Mouse (Mus musculus): ENCODE data around the gene Ryr3. TPM values are rescaled to one million over a fixed set of nuclear protein-coding genes. Genes with fewer than 3 reads are reported as not detected.

Gene Ryr3
- polyA plus RNA-seq, 1 experiment from 2014 or later = 5.5 TPM

DNA sequence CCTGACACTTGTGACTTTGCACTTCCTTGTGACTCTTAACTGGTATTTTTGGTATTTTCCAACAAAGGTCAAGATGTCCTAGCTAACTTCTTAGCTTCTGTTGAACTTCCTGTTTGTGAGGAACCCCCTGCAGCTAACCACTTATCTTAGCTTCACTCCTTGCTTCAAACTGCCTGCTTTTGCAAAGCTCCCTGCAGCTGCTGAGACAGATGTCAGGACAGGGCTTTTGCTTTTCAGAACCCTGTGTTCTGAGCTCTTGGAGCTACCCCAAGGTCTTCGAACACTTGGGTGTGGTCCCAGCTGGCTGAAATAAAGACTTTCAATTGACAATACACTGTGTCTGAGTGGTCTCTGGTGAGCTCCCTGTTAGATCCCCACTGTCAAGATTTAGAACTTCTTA lies 540.2 kb downstream of the Ryr3 start:
- WGBS = 37% methylated on average over 1 of the region's 1 CpGs
- Histone ChIP-seq H3K4me3 (no peak overlapping the region), H3K4me2 (replicated peaks) (no peak overlapping the region), H3K27me3 (no peaks in the 10 kb centered on the region), H3K9me3 (no peaks in the 10 kb centered on the region), H3K4me1 (no peaks in the 10 kb centered on the region), H3K36me3 (no peaks in the 10 kb centered on the region), H3K27ac (replicated peaks) (no peak overlapping the region), H3K9ac (replicated peaks) (no peak overlapping the region)
- ATAC-seq (replicated peaks) = no peak

DNA sequence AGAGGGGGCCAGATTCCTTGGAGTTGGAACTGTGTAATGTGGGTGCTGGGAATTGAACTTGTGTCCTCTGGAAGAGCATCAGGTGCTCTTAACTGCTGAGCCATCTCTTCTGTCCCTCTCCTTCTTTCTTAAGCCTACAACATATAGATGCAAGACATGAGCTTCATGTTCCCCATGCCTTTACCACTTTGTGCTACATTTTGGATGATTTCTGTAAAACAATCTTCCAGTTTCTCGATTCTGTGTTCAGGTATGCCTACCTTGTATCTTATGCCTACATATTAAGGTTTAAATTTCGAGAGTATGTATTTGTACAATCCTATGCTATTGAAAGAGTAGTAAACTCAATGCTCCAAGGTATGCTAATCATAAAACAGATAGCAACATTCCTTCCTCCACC lies 540.7 kb downstream of the Ryr3 start:
- H3K36me3 ChIP-seq = no peaks in the 10 kb centered on the region
- no peak for ATAC-seq (replicated peaks)
- H3K27ac ChIP-seq (replicated peaks) = no peak overlapping the region
- no peak overlapping the region for H3K4me3 ChIP-seq
- H3K9me3 ChIP-seq = no peaks in the 10 kb centered on the region
- no peaks in the 10 kb centered on the region for H3K4me1 ChIP-seq
- WGBS = 79% methylated on average over 2 of the region's 2 CpGs
- no peak overlapping the region for H3K9ac ChIP-seq (replicated peaks)
- no peak overlapping the region for H3K4me2 ChIP-seq (replicated peaks)
- no peaks in the 10 kb centered on the region for H3K27me3 ChIP-seq

DNA sequence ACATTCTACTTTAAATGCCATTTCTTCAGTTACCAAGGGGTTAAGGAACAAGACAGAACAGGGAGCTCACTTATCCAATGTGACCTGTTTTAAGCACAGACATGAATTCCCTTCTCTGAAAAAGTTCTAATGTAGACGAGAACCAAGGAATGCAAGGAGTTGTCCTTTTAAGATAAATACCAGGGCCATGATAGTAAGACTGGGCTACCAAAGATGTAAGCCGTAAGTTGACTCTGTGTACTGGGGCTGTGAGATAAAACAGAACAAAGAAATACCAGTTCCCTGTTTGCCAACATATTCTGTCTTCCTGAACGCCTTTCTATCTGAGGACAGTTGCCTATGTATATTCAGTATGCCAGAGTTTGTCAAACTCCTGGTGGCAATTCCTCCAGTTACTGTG lies 547.4 kb downstream of the Ryr3 start:
- no peaks in the 10 kb centered on the region for H3K4me1 ChIP-seq
- 82% methylated on average over 3 of the region's 3 CpGs for WGBS

DNA sequence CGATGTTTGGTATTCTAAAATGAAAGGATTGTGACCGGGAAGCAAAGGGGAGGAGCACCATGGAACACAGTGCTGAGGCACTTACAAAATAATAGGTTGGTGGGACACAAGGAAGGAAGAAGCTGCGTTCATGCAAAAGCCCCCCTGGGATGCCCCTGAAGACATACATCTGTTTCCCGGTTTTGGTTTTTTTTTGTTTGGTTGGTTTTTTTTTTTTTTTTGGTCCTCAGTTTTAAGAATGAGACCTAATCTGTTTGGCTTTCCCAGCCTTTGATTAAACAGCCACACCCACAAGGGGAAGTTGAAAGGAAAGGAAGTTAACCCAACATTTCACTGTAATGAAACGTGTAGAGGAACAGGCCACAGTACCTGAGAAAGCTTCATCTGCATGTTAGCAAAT lies 560.8 kb downstream of the Ryr3 start:
- H3K4me2 ChIP-seq (replicated peaks) = no peak overlapping the region
- H3K9ac ChIP-seq (replicated peaks) = no peak overlapping the region
- H3K4me3 ChIP-seq = no peak overlapping the region
- no peak overlapping the region for H3K27ac ChIP-seq (replicated peaks)
- no peaks in the 10 kb centered on the region for H3K9me3 ChIP-seq
- H3K27me3 ChIP-seq = no peaks in the 10 kb centered on the region
- no peaks in the 10 kb centered on the region for H3K4me1 ChIP-seq
- no peaks in the 10 kb centered on the region for H3K36me3 ChIP-seq
- no peak for ATAC-seq (replicated peaks)
- WGBS = 69% methylated on average over 5 of the region's 5 CpGs

More for the DNA sequence above, 547.4 kb downstream of the Ryr3 start:
- H3K36me3 ChIP-seq = no peaks in the 10 kb centered on the region
- H3K27me3 ChIP-seq = no peaks in the 10 kb centered on the region
- no peaks in the 10 kb centered on the region for H3K9me3 ChIP-seq
- H3K4me2 ChIP-seq (replicated peaks) = no peak overlapping the region
- H3K27ac ChIP-seq (replicated peaks) = no peak overlapping the region
- no peak overlapping the region for H3K4me3 ChIP-seq
- H3K9ac ChIP-seq (replicated peaks) = no peak overlapping the region
- ATAC-seq (replicated peaks) = no peak

DNA sequence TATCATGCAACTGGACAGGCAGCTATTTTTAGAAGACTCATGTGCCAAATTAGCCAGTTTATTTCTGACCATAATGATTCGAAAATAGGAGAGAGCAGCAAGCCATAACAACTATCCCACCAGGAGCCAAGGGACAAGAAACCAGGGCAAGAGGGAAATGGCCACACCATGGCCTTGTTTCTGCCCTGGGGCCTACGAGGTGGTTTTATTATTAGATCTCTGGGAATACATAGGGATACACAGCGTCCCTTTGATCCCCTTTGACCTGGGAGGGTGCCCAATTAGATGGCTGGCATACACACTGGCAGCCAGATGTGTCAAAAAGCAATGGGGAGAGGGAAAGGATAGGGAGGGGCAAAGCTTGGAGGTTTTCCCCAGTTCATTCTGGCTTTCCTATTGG lies 563.1 kb downstream of the Ryr3 start:
- no peak for ATAC-seq (replicated peaks)
- Histone ChIP-seq H3K4me3 (no peak overlapping the region), H3K4me2 (replicated peaks) (no peak overlapping the region), H3K27me3 (no peaks in the 10 kb centered on the region), H3K9ac (replicated peaks) (no peak overlapping the region), H3K27ac (replicated peaks) (no peak overlapping the region), H3K36me3 (no peaks in the 10 kb centered on the region), H3K4me1 (no peaks in the 10 kb centered on the region), H3K9me3 (no peaks in the 10 kb centered on the region)
- 79% methylated on average over 3 of the region's 3 CpGs for WGBS

DNA sequence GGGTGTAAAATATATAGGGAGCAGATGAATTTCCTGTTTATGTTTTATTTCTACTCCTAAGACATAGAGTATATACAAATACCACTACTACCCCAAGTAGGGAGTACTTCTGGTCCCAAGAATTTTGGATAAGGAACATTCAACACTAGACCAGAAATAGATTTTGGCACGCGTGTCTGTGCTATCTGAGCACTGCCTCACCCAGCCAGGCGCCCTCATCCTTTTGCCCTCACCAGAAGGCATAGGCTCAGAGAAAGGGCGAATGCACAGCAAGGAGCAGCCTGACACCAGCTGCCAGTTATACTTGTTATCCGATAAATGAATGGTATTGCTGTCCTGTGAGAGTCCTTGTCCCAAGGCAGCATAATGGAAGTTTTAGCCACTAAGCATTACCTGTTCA lies 579.7 kb downstream of the Ryr3 start:
- Histone ChIP-seq H3K36me3 (no peaks in the 10 kb centered on the region), H3K9ac (replicated peaks) (no peak overlapping the region), H3K9me3 (no peaks in the 10 kb centered on the region), H3K27me3 (no peaks in the 10 kb centered on the region), H3K4me2 (replicated peaks) (no peak overlapping the region), H3K27ac (replicated peaks) (no peak overlapping the region), H3K4me3 (no peak overlapping the region), H3K4me1 (no peaks in the 10 kb centered on the region)
- ATAC-seq (replicated peaks) = no peak
- WGBS = 92% methylated on average over 5 of the region's 5 CpGs

DNA sequence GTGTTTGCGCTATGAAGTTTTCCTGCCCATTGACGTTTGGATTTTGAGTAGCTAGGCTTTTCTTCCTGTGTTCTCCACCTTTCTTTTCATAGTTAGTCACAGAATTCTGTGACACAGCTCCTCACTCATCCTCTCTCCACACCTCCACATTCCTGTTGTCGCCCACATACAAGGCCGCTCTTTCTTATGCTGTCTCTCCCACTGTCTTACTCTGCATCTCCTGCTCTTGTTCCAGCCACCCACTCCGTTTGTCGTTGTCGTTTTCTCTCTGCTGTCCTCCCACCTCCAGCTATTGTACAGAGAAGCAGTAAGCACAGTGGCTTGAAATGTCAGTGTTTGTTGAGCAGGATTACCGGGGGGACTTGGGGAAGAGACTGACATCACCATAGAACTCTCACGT lies 584.4 kb downstream of the Ryr3 start:
- WGBS = 93% methylated on average over 9 of the region's 9 CpGs
- no peak for ATAC-seq (replicated peaks)
- 0 out of 2 replicates have a peak, but pooled peaks cover 3% of the 10 kb centered on the region for H3K36me3 ChIP-seq
- H3K4me2 ChIP-seq (replicated peaks) = no peak overlapping the region
- no peaks in the 10 kb centered on the region for H3K27me3 ChIP-seq
- H3K4me3 ChIP-seq = no peak overlapping the region
- no peak overlapping the region for H3K9ac ChIP-seq (replicated peaks)
- H3K4me1 ChIP-seq = no peaks in the 10 kb centered on the region
- H3K27ac ChIP-seq (replicated peaks) = no peak overlapping the region
- no peaks in the 10 kb centered on the region for H3K9me3 ChIP-seq

DNA sequence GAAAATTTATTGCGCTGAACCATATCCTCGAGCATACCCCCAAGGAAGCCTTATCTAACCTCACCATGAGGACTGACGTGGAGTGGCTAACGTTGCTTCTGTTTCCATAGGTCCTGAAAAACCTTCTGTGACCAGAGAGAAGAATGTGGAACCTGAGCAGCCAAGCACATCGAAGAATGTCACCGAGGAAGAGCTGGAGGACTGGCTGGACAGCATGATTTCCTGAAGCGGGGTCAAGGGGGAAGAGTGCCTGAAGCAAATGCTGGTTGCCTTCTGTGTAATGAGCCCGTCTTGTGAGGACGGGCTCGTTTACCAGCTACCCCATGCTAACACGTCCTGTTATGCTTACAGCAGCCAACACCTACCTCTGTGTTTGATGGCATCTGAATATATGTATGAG lies 586.2 kb downstream of the Ryr3 start:
- 90% methylated on average over 11 of the region's 11 CpGs for WGBS
- ATAC-seq (replicated peaks) = no peak
- H3K9me3 ChIP-seq = no peaks in the 10 kb centered on the region
- H3K4me2 ChIP-seq (replicated peaks) = no peak overlapping the region
- H3K4me3 ChIP-seq = no peak overlapping the region
- no peak overlapping the region for H3K27ac ChIP-seq (replicated peaks)
- H3K9ac ChIP-seq (replicated peaks) = no peak overlapping the region
- 0 out of 2 replicates have a peak, but pooled peaks cover 3% of the 10 kb centered on the region for H3K36me3 ChIP-seq
- no peaks in the 10 kb centered on the region for H3K27me3 ChIP-seq
- no peaks in the 10 kb centered on the region for H3K4me1 ChIP-seq

DNA sequence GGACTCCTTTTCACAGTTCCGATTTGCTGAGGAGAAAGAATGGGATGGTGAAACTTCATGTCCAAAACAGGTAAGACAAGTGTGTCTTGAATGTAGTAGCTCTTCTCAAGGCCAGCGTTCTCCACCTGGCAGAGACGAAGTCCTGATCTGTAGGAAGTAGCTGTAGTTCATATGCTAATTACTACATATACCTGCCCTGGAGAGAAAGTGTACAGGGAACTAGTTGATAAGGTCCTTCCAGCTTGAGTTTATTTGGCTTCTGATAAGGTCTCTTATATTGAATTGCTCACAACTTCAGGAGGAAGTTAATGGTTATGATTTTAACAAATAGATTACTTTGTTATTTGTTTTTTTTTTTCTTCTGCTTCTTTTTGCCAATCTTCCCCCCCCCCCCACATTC lies 591.7 kb downstream of the Ryr3 start:
- ATAC-seq (replicated peaks) = no peak
- Histone ChIP-seq H3K4me3 (no peak overlapping the region), H3K36me3 (no peaks in the 10 kb centered on the region), H3K27me3 (no peaks in the 10 kb centered on the region), H3K4me1 (no peaks in the 10 kb centered on the region), H3K4me2 (replicated peaks) (no peak overlapping the region), H3K9me3 (no peaks in the 10 kb centered on the region), H3K27ac (replicated peaks) (no peak overlapping the region), H3K9ac (replicated peaks) (no peak overlapping the region)
- WGBS = 87% methylated on average over 3 of the region's 3 CpGs

DNA sequence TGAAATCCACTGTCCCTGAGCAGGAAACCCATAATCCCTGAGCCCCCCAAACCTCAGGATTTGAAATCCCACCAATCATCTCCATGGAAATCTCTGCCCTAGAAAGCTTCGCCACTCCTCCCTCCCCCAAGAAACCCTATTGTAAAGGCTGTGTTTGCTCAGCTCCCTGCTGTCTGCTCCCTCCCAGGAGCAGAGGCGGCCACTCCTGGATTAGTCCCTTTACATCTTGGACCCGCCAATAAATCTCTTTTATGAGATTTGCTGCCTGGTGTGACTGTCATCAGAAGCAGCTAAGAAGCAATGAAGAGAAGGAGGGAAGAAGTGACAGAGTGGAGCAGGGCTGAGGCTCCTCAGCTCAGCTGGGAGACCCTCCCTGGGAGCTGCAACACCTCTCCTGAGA lies 599.7 kb downstream of the Ryr3 start:
- no peak overlapping the region for H3K9ac ChIP-seq (replicated peaks)
- no peaks in the 10 kb centered on the region for H3K9me3 ChIP-seq
- 16% methylated on average over 3 of the region's 3 CpGs for WGBS
- H3K4me1 ChIP-seq = no peaks in the 10 kb centered on the region
- ATAC-seq (replicated peaks) = no peak
- no peak overlapping the region for H3K27ac ChIP-seq (replicated peaks)
- H3K36me3 ChIP-seq = no peaks in the 10 kb centered on the region
- no peak overlapping the region for H3K4me2 ChIP-seq (replicated peaks)
- H3K27me3 ChIP-seq = no peaks in the 10 kb centered on the region
- no peak overlapping the region for H3K4me3 ChIP-seq

DNA sequence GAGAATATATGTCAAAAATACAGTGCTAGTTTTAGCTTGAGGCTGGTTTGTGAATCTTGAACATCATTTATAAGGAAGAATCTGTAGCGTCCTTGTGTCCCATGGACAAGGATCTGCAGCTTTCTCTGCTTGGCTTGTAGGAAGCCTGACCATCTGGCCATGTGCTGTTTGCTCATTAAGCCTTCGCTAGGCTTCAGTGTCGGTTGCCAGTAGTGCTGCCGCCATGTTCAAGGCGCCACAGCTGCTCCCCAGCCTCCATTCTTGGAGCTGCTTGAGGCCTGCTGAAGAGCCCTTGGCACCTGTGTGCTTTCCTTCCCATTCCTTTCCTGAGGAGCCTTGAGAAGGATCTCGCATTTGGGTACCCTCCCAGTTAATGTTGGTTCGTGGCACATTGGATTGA lies 602.5 kb downstream of the Ryr3 start:
- WGBS = 76% methylated on average over 7 of the region's 7 CpGs
- Histone ChIP-seq H3K4me3 (no peak overlapping the region), H3K27ac (replicated peaks) (no peak overlapping the region), H3K9ac (replicated peaks) (no peak overlapping the region), H3K4me2 (replicated peaks) (no peak overlapping the region), H3K9me3 (no peaks in the 10 kb centered on the region), H3K27me3 (no peaks in the 10 kb centered on the region), H3K4me1 (no peaks in the 10 kb centered on the region), H3K36me3 (no peaks in the 10 kb centered on the region)
- ATAC-seq (replicated peaks) = no peak

DNA sequence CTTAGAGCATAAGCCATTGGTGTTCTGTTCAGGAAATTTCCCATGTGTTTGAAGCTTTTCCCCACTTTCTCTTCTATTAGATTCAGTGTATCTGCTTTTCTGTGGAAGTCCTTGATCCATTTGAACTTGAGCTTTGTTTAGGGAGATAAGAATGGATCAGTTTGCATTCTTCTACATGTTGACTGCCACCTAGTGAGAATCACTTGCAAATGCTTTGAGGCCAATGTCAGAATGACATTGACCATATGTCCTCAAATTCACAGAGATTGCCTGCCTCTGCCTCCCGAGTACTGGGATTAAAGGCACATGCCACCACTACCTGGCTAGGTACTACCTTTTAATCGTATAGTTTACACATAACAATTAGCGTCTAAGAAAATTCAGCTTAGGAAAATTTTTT lies 604.3 kb downstream of the Ryr3 start:
- Histone ChIP-seq H3K4me2 (replicated peaks) (no peak overlapping the region), H3K27ac (replicated peaks) (no peak overlapping the region)
- no peak for ATAC-seq (replicated peaks)

DNA sequence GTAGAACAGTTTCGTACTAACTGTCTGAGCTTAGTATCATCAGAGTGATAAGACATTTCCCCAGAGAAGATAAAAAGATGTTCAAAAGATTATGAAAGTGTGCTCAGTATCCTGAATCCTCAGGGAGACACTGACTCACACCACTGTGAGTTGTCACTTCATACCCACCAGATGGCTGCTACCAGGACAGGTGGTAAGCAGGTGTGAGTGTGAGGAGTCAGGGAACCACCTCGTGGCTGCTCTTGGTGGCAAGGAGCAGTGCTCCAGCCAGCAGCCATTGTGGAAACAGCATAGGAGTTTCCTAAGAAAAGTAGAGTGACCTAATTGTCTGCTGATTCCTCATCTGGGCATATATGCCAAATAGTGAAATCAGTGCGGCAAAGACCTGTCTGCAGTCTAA lies 610.4 kb downstream of the Ryr3 start:
- H3K27me3 ChIP-seq = no peaks in the 10 kb centered on the region
- no peak for ATAC-seq (replicated peaks)

More for the DNA sequence above, 604.3 kb downstream of the Ryr3 start:
- whole genome bisulfite sequencing = 83% methylated on average over 3 of the region's 3 CpGs
- Histone ChIP-seq H3K27me3 (no peaks in the 10 kb centered on the region), H3K9ac (replicated peaks) (no peak overlapping the region), H3K4me1 (no peaks in the 10 kb centered on the region), H3K36me3 (no peaks in the 10 kb centered on the region), H3K4me3 (no peak overlapping the region), H3K9me3 (no peaks in the 10 kb centered on the region)

More for the DNA sequence above, 610.4 kb downstream of the Ryr3 start:
- H3K9ac ChIP-seq (replicated peaks) = no peak overlapping the region
- 0 out of 2 replicates have a peak, but pooled peaks cover 5% of the 10 kb centered on the region for H3K4me1 ChIP-seq
- no peaks in the 10 kb centered on the region for H3K9me3 ChIP-seq
- 83% methylated on average over 3 of the region's 3 CpGs for WGBS
- no peaks in the 10 kb centered on the region for H3K36me3 ChIP-seq
- H3K4me2 ChIP-seq (replicated peaks) = no peak overlapping the region
- no peak overlapping the region for H3K4me3 ChIP-seq
- H3K27ac ChIP-seq (replicated peaks) = no peak overlapping the region
